Mouse (Mus musculus): ENCODE measurements around the gene Rhox7a. TPM values are rescaled to one million over a fixed set of nuclear protein-coding genes. Genes with fewer than 3 reads are reported as not detected.
"Not testable (repeated sequence)": the region's sequence is repeated elsewhere in the genome, so short reads cannot be mapped to it uniquely, and the experiment has no call there.

Rhox7a gene
- not detected in 2 replicates for polyA plus RNA-seq (2014; fragmentation: Nextera tagmentation; extraction: Ambion mirVana)

- not testable (repeated sequence) for DNase-seq (ENCODE audit: low spot score); H3K4me3 ChIP-seq (ENCODE audit: low read depth, low read length); H3K36me3 ChIP-seq (ENCODE audit: control insufficient read depth, insufficient read depth, low read length); H3K4me2 ChIP-seq (ENCODE audit: low read depth, low read length); H3K27ac ChIP-seq (replicated peaks; ENCODE audit: low read depth, low read length); H3K9me3 ChIP-seq (ENCODE audit: control insufficient read depth, low read length); ATAC-seq (ENCODE audit: low read depth); H3K4me1 ChIP-seq (ENCODE audit: control insufficient read depth, insufficient read depth, low read length); H3K9ac ChIP-seq (ENCODE audit: low read depth, low read length); H3K27me3 ChIP-seq (replicated peaks; ENCODE audit: control insufficient read depth, insufficient read depth, low read length)
- 72% methylated on average over 8 of the region's 8 CpGs for WGBS
Measured at GRCm38 (mm10) chrX:37831386-37831785, at the start of gene Rhox7a. Gene Rhox7a (plus strand): TSS chrX:37831686.

- Histone ChIP-seq H3K27me3 (replicated peaks; ENCODE audit: control insufficient read depth, insufficient read depth, low read length) (no peaks in the 10 kb centered on the region), H3K9me3 (ENCODE audit: control insufficient read depth, low read length) (no peaks in the 10 kb centered on the region), H3K27ac (replicated peaks; ENCODE audit: low read depth, low read length) (no peak overlapping the region), H3K4me3 (ENCODE audit: low read depth, low read length) (no peak overlapping the region), H3K4me2 (ENCODE audit: low read depth, low read length) (no peak overlapping the region), H3K4me1 (ENCODE audit: control insufficient read depth, insufficient read depth, low read length) (no peaks in the 10 kb centered on the region), H3K9ac (ENCODE audit: low read depth, low read length) (no peak overlapping the region), H3K36me3 (ENCODE audit: control insufficient read depth, insufficient read depth, low read length) (no peaks in the 10 kb centered on the region)
- no peak for ATAC-seq (ENCODE audit: low read depth)
- no peak for DNase-seq (ENCODE audit: low spot score)
- 83% methylated on average over 14 of the region's 15 CpGs for WGBS
Measured at GRCm38 (mm10) chrX:37807286-37808080, 24.0 kb upstream of the Rhox7a start.

- 86% methylated on average over 2 of the region's 2 CpGs for WGBS
- no peaks in the 10 kb centered on the region for H3K9me3 ChIP-seq (ENCODE audit: control insufficient read depth, low read length)
- no peak for ATAC-seq (ENCODE audit: low read depth)
Measured at GRCm38 (mm10) chrX:37809396-37809795, 22.1 kb upstream of the Rhox7a start.

GRCm38 (mm10) chrX:37811179-37811578, 20.3 kb upstream of the Rhox7a start:
- WGBS, result 32% methylated on average over 5 of the region's 5 CpGs
- Histone ChIP-seq H3K4me2 (ENCODE audit: low read depth, low read length) (no peak overlapping the region), H3K9me3 (ENCODE audit: control insufficient read depth, low read length) (no peaks in the 10 kb centered on the region), H3K4me3 (ENCODE audit: low read depth, low read length) (no peak overlapping the region), H3K27ac (replicated peaks; ENCODE audit: low read depth, low read length) (no peak overlapping the region), H3K36me3 (ENCODE audit: control insufficient read depth, insufficient read depth, low read length) (no peaks in the 10 kb centered on the region), H3K9ac (ENCODE audit: low read depth, low read length) (no peak overlapping the region), H3K4me1 (ENCODE audit: control insufficient read depth, insufficient read depth, low read length) (no peaks in the 10 kb centered on the region), H3K27me3 (replicated peaks; ENCODE audit: control insufficient read depth, insufficient read depth, low read length) (no peaks in the 10 kb centered on the region)
- ATAC-seq (ENCODE audit: low read depth), result no peak
- DNase-seq (ENCODE audit: low spot score), result no peak

More at GRCm38 (mm10) chrX:37809396-37809795, 22.1 kb upstream of the Rhox7a start:
- Histone ChIP-seq H3K36me3 (ENCODE audit: control insufficient read depth, insufficient read depth, low read length) (no peaks in the 10 kb centered on the region), H3K27me3 (replicated peaks; ENCODE audit: control insufficient read depth, insufficient read depth, low read length) (no peaks in the 10 kb centered on the region), H3K9ac (ENCODE audit: low read depth, low read length) (no peak overlapping the region), H3K4me2 (ENCODE audit: low read depth, low read length) (no peak overlapping the region), H3K4me1 (ENCODE audit: control insufficient read depth, insufficient read depth, low read length) (no peaks in the 10 kb centered on the region), H3K27ac (replicated peaks; ENCODE audit: low read depth, low read length) (no peak overlapping the region), H3K4me3 (ENCODE audit: low read depth, low read length) (no peak overlapping the region)
- DNase-seq (ENCODE audit: low spot score), result no peak

- Histone ChIP-seq H3K9ac (ENCODE audit: low read depth, low read length) (no peak overlapping the region), H3K4me2 (ENCODE audit: low read depth, low read length) (no peak overlapping the region), H3K4me3 (ENCODE audit: low read depth, low read length) (no peak overlapping the region), H3K9me3 (ENCODE audit: control insufficient read depth, low read length) (no peaks in the 10 kb centered on the region), H3K27me3 (replicated peaks; ENCODE audit: control insufficient read depth, insufficient read depth, low read length) (no peaks in the 10 kb centered on the region), H3K27ac (replicated peaks; ENCODE audit: low read depth, low read length) (no peak overlapping the region), H3K36me3 (ENCODE audit: control insufficient read depth, insufficient read depth, low read length) (no peaks in the 10 kb centered on the region), H3K4me1 (ENCODE audit: control insufficient read depth, insufficient read depth, low read length) (no peaks in the 10 kb centered on the region)
- ATAC-seq (ENCODE audit: low read depth) (no peak), DNase-seq (ENCODE audit: low spot score) (no peak)
- WGBS, result 68% methylated on average over 10 of the region's 10 CpGs
Measured at GRCm38 (mm10) chrX:37815665-37816064, 15.8 kb upstream of the Rhox7a start.

- not testable (repeated sequence) for H3K36me3 ChIP-seq (ENCODE audit: control insufficient read depth, insufficient read depth, low read length); H3K9me3 ChIP-seq (ENCODE audit: control insufficient read depth, low read length); ATAC-seq (ENCODE audit: low read depth); H3K4me2 ChIP-seq (ENCODE audit: low read depth, low read length); H3K27ac ChIP-seq (replicated peaks; ENCODE audit: low read depth, low read length); H3K27me3 ChIP-seq (replicated peaks; ENCODE audit: control insufficient read depth, insufficient read depth, low read length); H3K9ac ChIP-seq (ENCODE audit: low read depth, low read length); H3K4me1 ChIP-seq (ENCODE audit: control insufficient read depth, insufficient read depth, low read length); DNase-seq (ENCODE audit: low spot score); H3K4me3 ChIP-seq (ENCODE audit: low read depth, low read length)
- 94% methylated on average over 2 of the region's 12 CpGs for WGBS
Measured at GRCm38 (mm10) chrX:37826610-37827009, 4.9 kb upstream of the Rhox7a start, which contains the start of gene Rhox6. Gene Rhox6 (plus strand): TSS chrX:37826910.

GRCm38 (mm10) chrX:37871641-37872040, 40.2 kb downstream of the Rhox7a start:
- no peaks in the 10 kb centered on the region for H3K27me3 ChIP-seq (replicated peaks; ENCODE audit: control insufficient read depth, insufficient read depth, low read length)
- H3K4me1 ChIP-seq (ENCODE audit: control insufficient read depth, insufficient read depth, low read length), result no peaks in the 10 kb centered on the region
- DNase-seq (ENCODE audit: low spot score), result no peak
- no peak overlapping the region for H3K4me3 ChIP-seq (ENCODE audit: low read depth, low read length)
- H3K27ac ChIP-seq (replicated peaks; ENCODE audit: low read depth, low read length), result no peak overlapping the region
- no peak overlapping the region for H3K4me2 ChIP-seq (ENCODE audit: low read depth, low read length)
- 93% methylated on average over 2 of the region's 2 CpGs for WGBS
- no peaks in the 10 kb centered on the region for H3K9me3 ChIP-seq (ENCODE audit: control insufficient read depth, low read length)
- no peaks in the 10 kb centered on the region for H3K36me3 ChIP-seq (ENCODE audit: control insufficient read depth, insufficient read depth, low read length)
- no peak overlapping the region for H3K9ac ChIP-seq (ENCODE audit: low read depth, low read length)
- ATAC-seq (ENCODE audit: low read depth), result no peak

GRCm38 (mm10) chrX:37878844-37879243, 47.4 kb downstream of the Rhox7a start, which contains the start of gene Rhox8:
Gene Rhox8 (minus strand): TSS chrX:37878944.
- DNase-seq (ENCODE audit: low spot score), result no peak
- 69% methylated on average over 4 of the region's 4 CpGs for WGBS
- Histone ChIP-seq H3K27ac (replicated peaks; ENCODE audit: low read depth, low read length) (no peak within 1 kb of the TSS), H3K9ac (ENCODE audit: low read depth, low read length) (no peak within 1 kb of the TSS), H3K36me3 (ENCODE audit: control insufficient read depth, insufficient read depth, low read length) (no peaks in the 10 kb centered on the region), H3K4me2 (ENCODE audit: low read depth, low read length) (no peak within 1 kb of the TSS), H3K4me1 (ENCODE audit: control insufficient read depth, insufficient read depth, low read length) (no peaks in the 10 kb centered on the region), H3K4me3 (ENCODE audit: low read depth, low read length) (no peak within 1 kb of the TSS), H3K9me3 (ENCODE audit: control insufficient read depth, low read length) (no peaks in the 10 kb centered on the region), H3K27me3 (replicated peaks; ENCODE audit: control insufficient read depth, insufficient read depth, low read length) (no peaks in the 10 kb centered on the region)
- ATAC-seq (ENCODE audit: low read depth), result no peak
